Mouse (Mus musculus) right cerebral cortex, postnatal 14 days (tissue): ENCODE results near the gene Ttn.

Experiments
- DNase-seq: peaks from one replicate; pipeline ENCODE4 v3.0.0; 2022

The Ttn gene

DNA sequence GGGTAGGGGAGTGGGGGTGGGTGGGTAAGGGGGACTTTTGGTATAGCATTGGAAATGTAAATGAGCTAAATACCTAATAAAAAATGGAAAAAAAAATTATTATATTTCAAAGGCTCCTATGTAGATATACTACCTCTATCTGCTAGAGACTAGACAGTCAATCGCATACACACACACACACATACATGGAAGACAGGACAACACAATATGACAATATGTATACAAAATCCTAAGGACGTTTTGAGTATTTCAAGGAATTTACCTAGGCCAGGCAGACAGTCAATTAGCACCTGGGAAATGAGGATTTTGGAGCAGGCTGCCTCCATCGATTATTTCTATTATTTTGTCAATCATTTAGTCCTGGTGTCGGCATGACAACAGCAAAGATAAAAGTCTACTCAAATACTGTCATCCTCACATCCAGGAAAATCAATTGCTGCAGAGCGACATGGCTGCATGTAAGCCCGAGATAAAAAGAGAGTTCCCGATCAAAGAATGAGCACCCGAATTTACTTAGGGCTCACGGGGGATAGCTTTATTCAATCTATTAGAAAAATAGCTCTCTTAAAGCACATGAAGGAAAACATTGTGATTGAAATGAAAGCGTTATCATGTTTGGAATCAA, 20.8 kb downstream of the Ttn start:
- DNase-seq = no peak

DNA sequence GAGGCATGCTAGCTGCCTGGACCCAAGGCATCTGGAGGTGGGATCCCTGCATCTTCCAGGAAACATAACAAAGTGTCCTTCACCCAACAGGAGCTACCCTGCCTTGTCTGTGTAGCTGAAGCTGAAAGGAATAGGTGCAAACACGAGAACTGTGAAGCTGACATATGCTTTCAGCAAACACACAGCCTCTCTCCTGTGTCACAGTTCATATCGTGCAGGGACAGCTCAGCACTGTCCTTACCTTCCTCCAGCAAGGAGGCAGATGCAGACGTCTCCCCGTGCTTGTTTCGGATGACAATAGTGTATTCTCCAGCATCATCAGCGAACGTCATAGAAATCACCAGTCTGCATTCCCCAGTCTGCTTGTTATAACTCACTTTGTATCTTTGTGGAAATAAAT, 32.6 kb downstream of the Ttn start:
- no peak for DNase-seq

GRCm38 (mm10) chr2:76938515-76938914, 43.8 kb downstream of the Ttn start:
- no peak for DNase-seq

DNA sequence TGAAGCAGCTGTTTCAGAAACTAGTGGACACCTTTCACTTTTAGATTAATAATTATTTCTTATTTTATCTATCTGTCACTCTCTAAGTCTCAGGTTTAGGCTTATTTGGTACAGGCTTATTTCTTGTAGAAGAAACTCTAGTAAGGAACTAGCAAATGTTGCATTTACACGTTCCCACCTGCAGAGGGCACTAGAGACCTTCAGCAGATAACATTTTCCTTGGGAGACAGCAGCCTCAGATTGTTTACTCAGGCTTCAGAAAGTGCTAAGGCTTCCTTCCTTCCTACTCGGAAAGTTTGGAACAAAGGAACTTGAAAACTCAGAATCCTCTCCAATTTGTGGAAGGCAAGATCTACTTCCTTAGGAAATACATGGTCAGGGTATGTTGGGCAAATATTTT, 52.6 kb downstream of the Ttn start:
- peak; percentile 64 for DNase-seq

GRCm38 (mm10) chr2:76928816-76929215, 53.5 kb downstream of the Ttn start:
- no peak for DNase-seq

DNA sequence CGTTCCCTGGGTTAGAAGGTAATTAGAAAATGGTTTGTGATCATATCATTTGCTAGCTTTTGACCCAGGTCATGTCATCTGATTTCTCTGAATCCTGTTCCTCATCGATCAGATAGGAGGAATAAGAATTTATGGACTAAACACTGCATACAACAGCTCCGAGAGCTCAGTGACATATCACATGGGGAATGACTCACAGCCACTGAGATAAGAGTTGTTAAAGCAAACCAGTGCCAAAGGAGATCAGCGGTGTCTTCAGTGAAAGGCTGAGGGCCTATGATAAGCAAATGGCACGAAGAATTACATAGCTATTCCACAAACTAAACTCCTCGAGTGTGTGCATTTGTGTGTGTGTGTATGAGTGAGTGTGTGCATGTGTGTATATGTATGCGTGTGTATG, 54.0 kb downstream of the Ttn start:
- no peak for DNase-seq

DNA sequence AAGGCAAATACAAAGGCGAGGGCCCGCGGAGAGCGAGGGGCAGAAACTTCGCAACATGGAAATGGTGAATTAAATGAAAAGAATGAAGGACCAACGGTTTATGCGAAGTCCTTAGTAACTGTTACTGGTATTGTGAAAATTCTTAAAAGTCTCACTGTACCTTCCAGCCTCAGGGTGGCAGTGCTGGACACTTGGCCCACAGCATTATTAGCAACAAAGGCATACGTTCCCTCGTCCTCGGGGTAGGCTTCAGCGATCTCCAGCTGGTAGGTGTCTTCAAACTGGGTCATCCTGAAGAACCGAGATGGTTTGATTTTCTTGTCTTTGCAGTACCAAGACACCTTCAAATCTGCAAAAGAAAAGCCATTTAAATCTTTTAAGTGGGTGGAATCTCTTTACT, 55.4 kb downstream of the Ttn start:
- DNase-seq = no peak

DNA sequence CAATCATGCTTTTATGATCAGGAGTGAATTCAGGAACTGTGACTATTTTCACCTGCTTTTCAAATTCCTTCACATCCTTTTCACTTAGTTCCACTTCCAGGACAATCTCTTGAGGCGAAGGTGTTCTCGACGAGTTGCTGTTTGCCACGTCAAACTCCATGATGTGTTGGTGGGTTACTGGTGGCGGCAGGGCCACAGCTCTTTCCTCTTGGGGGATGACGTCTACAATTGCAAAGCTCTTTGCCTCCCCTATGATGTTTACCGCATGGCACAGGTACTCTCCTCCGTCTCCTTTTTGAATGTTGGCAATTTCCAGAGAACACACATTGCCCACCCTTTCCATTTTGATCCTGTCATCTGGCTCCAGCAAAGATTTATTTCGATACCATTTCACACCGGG, 67.4 kb downstream of the Ttn start:
- no peak for DNase-seq

- no peak for DNase-seq
Measured at GRCm38 (mm10) chr2:76908705-76909457, 73.5 kb downstream of the Ttn start.

- no peak for DNase-seq
Measured at GRCm38 (mm10) chr2:76903351-76903750, 79.0 kb downstream of the Ttn start.

GRCm38 (mm10) chr2:76901476-76902086, 80.8 kb downstream of the Ttn start:
- no peak for DNase-seq

- no peak for DNase-seq
Measured at GRCm38 (mm10) chr2:76899886-76900285, 82.5 kb downstream of the Ttn start.

DNA sequence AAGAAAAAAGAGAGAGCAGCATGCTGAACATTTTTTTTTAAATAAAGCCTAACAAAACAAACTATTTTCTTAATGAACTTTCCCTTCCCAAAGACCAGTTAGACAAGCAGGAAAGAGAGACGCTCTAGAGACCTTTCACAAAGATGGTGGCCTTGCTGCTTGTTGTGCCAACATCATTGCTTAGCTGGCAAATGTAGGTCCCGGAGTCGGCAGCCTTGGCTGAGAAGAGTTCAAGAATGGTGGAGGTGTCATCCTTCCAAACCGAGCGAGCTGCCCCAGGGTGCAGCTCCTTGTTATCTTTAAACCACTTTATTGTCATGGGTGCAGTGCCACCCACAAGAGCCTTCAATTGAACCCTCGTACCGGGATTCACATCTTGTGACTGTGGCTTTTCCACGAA, 85.4 kb downstream of the Ttn start:
- no peak for DNase-seq

GRCm38 (mm10) chr2:76895327-76895726, 87.0 kb downstream of the Ttn start:
- DNase-seq = no peak

DNA sequence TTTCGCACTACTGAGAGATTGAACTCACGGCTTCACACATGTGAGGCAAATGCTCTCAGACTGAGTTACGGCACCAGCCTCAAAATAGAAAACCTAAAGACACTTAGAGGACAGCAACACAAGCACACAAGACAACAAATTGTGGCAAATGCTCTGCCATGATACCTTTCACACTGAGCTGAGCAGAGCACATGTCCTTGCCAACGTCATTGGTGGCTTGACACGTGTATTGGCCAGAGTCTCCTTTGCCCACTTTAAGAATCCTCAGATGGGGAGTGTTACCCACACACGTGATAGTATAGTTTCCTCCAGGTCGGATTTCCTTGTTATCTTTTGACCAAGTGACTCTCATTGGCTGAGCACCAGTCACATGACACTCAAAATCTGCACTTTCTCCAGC, 93.6 kb downstream of the Ttn start:
- no peak for DNase-seq

DNA sequence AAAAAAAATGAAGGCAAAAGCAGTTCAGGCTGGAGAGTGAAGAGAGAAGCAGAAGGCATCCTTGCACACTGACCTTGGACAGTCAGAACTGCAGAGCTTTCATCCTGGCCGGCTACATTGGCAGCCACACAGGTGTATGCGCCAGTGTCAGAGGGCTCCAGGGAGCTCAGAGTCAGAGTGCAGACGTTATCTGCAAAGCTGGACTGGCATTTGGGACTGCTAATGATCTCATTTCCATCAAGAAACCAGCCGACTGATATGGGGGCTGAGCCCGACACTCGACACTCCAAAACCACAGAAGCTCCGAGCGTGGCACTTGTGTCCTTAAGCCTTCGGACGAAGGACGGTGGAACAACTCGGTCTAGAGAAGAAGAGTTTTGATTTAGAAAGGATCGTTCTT, 96.5 kb downstream of the Ttn start:
- no peak for DNase-seq

GRCm38 (mm10) chr2:76881406-76881805, 100.9 kb downstream of the Ttn start:
- DNase-seq = no peak

DNA sequence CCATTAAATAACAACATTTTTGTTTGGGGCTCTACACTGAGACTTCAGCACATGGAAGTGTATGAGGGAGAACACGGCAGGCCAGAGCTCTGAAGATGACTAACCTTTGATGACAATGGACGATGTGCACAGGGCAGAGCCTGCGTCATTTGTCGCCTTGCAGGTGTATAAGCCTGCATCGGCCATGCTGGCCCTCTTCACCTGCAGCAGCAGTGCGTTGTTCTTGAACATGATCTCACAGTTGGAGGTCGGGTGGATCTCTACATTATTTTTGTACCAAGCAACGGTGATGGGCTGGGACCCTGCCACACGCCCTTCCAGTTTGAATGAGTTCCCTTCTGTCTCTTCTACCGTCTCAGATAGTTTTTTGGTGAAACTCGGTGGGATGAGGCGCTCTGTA, 106.8 kb downstream of the Ttn start:
- DNase-seq = no peak

GRCm38 (mm10) chr2:76866928-76867327, 115.4 kb downstream of the Ttn start:
- DNase-seq = no peak

DNA sequence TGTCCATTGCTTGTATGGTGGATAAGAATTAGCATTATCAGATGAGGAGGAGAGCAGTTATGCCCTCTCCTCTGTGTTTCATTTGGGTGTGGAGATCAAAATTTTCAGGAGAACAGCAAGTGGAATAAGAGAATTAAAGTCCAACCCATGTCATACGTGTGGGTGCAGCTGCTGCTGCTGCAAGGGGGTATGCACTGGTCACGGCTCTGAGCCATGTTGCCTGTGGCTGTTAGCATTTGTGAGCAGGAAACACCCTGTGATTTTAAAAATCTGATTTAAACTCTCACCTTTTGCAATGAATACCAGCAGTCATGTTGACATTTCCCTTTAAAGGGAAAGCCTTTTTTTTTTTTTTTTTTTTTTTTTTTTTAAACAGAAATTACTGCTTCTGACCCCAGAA, 116.8 kb downstream of the Ttn start:
- no peak for DNase-seq

GRCm38 (mm10) chr2:76861327-76861726, 121.0 kb downstream of the Ttn start:
- no peak for DNase-seq

- no peak for DNase-seq
Measured at GRCm38 (mm10) chr2:76850066-76850465, 132.3 kb downstream of the Ttn start.

DNA sequence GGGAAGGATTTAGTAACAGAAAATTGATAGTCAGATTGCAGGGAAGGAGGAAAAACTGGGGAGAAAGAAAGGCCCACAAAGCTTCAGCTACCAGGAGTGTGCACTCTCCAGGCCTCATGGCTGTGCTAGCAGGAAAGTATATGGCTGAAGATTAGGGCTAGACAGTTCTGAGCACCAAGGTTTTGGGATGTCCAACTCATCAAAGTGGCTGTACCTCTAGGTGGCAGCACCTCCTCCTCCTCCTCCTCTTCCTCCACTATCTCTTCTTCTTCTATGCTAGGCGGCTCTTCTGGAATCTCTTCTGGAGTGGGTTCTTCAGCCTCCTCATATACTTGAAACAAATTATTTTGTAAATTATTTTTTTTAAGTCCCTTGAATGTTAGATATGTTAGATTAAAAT, 139.2 kb downstream of the Ttn start:
- DNase-seq = no peak

DNA sequence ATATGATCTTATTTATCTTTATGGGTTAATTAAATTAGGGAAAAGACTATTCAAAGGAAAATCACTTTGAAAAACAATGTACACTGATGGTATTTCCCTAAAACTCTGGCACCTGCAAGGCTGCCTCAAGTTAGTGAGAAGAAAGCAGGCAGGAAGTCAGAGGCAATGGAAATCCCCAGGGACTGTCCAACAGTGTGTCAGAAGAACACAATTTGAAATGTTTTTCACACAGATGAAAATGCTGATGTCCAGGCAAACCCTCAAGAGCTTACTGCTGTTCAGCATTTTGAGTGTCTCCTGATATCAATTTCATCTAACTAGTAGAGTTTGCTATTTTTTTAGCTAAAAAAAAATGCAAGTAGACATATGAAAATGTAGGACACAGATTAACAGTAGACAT, 161.9 kb downstream of the Ttn start:
- DNase-seq = no peak

DNA sequence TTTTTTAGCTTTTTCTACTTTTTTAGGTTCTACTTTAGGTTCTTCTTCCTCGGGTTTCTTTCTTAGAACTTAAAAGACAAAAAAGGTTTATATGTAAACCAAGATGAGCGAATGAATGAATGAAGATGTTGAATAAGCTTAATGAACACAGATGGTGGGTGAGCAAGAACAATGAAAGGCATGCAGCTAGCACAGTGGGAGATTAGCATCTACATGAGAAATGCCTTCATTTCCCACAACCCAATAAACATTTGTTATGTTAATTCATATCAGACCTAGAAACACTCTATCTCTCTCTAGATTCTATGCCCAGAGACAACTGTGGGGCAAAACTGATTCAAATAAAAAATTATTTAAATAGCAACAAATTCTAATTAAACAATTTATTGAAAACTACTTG, 164.6 kb downstream of the Ttn start:
- no peak for DNase-seq
